Mouse (Mus musculus) gastrocnemius, adult 2 months (tissue): ENCODE measurements around the gene Gm4869. TPM values are rescaled to one million over a fixed set of nuclear protein-coding genes. Genes with fewer than 3 reads are reported as not detected.
"Not testable (repeated sequence)": the region's sequence is repeated elsewhere in the genome, so short reads cannot be mapped to it uniquely, and the experiment has no call there.

Source experiments
- DNase-seq: peaks from one replicate; pipeline ENCODE4 v3.0.0; 2022
- H3K27ac ChIP-seq: fragments of 200-600 bp; 2 replicates; pipeline ENCODE4 v1.8.1; 2022; ENCODE audit warnings: mild to moderate bottlenecking
- H3K4me3 ChIP-seq: fragments of 200-600 bp; 2 replicates; pipeline ENCODE4 v1.8.1; 2022; ENCODE audit warnings: mild to moderate bottlenecking, moderate library complexity
- CTCF ChIP-seq: fragments of 200-600 bp; IDR thresholded peaks from 2 replicates; pipeline ENCODE4 v1.8.1; 2022; ENCODE audit warnings: antibody characterized with exemption, mild to moderate bottlenecking, moderate library complexity
- intact Hi-C: fragments of 180-260 bp; cut with DNase I; formaldehyde crosslinking; loops from one replicate; pipeline ENCODE4 v1.15.1; 2025
- total RNA-seq, 2 experiments: library from RNA; stranded (reverse); gene quantifications; 2 replicates each; pipeline ENCODE4 v1.2.3; 2021

Gene Gm4869
- total RNA-seq, 2 experiments from 2014 or later = not detected

- H3K27ac ChIP-seq = no peak overlapping the region
- H3K4me3 ChIP-seq = peak overlapping the region; percentile 96
- intact Hi-C loops = loop anchor here (5.0 kb wide), 1 partner anchor 87 kb away; the partner anchor contains the start of gene Chst12
- no peak for TF ChIP-seq CTCF
- DNase-seq = no peak
These were observed 24.8 kb upstream of the Gm4869 start for GRCm38 (mm10) chr5:140420616-140421015.

DNA sequence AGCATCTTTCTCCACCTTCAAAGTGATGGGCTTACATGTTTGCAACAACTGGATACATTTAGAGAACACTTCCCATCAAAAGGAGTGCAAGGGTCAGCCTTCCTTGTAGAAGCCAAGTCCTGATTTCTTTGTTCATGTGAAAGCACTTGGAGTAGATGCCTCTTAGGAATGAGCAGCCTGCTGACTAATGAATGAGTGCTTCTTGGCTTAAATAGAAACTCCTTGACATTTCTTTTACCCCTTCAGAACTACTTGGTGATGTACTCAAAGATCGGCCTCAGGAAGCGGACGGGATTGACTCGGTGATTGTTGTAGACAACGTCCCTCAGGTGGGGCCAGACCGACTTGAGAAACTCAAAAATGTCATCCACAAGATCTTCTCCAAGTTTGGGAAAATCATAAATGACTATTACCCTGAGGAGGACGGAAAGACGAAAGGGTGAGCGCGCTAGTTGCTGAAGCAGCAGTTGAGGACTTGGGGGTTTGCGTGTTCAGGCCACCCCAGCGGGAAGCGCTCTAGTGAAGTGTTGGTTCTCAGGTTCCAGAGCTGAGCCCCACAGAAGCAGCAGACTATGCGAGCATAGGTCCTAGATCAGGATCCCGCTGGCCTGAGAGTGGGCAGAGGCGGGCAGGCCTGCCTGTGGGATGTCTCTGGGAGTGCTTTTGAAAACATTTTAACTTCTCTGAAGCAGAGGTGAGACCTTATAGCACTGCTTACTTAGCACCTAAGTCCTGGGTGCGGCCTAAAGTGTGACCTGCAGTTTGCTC lies 20.2 kb upstream of the Gm4869 start:
- intact Hi-C loops = no loop called here
- no peak for TF ChIP-seq CTCF
- H3K4me3 ChIP-seq = no peak overlapping the region

DNA sequence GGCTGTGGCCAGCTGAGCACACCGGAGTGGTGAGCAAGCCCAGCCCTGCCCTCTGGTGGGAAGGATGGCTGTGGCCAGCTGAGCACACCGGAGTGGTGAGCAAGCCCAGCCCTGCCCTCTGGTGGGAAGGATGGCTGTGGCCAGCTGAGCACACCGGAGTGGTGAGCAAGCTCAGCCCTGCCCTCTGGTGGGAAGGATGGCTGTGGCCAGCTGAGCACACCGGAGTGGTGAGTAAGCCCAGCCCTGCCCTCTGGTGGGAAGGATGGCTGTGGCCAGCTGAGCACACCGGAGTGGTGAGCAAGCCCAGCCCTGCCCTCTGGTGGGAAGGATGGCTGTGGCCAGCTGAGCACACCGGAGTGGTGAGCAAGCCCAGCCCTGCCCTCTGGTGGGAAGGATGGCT lies 6.3 kb upstream of the Gm4869 start:
- H3K27ac ChIP-seq, intact Hi-C loops, DNase-seq, H3K4me3 ChIP-seq: not testable (repeated sequence)
- TF ChIP-seq CTCF = peak; percentile 45

More for the DNA sequence above, 20.2 kb upstream of the Gm4869 start:
- no peak for DNase-seq
- no peak overlapping the region for H3K27ac ChIP-seq

GRCm38 (mm10) chr5:140441406-140441805 lies 4.0 kb upstream of the Gm4869 start:
- no peak for TF ChIP-seq CTCF
- Histone ChIP-seq H3K4me3 (no peak overlapping the region), H3K27ac (no peak overlapping the region)
- intact Hi-C loops = no loop called here
- DNase-seq = peak; percentile 44

GRCm38 (mm10) chr5:140444012-140444411 lies 1.4 kb upstream of the Gm4869 start:
- DNase-seq = no peak
- TF ChIP-seq CTCF = no peak
- intact Hi-C loops = no loop called here
- Histone ChIP-seq H3K27ac (peak overlapping the region; percentile 38; the same call in 1 of the 2 replicates), H3K4me3 (no peak overlapping the region)

DNA sequence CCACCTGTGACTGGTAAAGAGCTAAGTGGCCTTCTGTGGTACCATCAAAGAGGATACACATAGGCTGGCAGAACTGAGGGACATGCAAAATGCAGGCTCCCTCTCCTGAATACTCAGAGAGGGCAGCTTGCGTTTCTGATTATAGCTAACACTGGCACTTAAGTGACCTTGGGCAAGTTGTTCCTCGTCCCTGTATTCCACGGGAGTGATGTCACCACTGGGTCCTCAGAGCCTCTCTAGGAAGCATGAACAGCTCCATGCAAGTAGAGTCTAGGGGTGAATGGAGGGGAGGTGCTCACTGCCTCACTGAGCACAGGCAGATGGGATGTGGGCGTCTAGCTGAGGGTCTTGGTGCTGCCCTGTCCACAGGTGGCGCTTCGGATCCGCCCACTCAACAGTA lies 609 bp downstream of the Gm4869 start:
- intact Hi-C loops = no loop called here
- Histone ChIP-seq H3K4me3 (no peak overlapping the region), H3K27ac (no peak overlapping the region)
- DNase-seq = no peak
- TF ChIP-seq CTCF = no peak

GRCm38 (mm10) chr5:140454488-140454887 lies 9.0 kb downstream of the Gm4869 start:
- Histone ChIP-seq H3K4me3 (no peak overlapping the region), H3K27ac (no peak overlapping the region)
- TF ChIP-seq CTCF = no peak
- intact Hi-C loops = no loop called here
- DNase-seq = no peak

GRCm38 (mm10) chr5:140455466-140455865 lies 10.0 kb downstream of the Gm4869 start:
- no peak overlapping the region for H3K4me3 ChIP-seq
- no peak for DNase-seq
- no peak for TF ChIP-seq CTCF
- no peak overlapping the region for H3K27ac ChIP-seq
- intact Hi-C loops = no loop called here

DNA sequence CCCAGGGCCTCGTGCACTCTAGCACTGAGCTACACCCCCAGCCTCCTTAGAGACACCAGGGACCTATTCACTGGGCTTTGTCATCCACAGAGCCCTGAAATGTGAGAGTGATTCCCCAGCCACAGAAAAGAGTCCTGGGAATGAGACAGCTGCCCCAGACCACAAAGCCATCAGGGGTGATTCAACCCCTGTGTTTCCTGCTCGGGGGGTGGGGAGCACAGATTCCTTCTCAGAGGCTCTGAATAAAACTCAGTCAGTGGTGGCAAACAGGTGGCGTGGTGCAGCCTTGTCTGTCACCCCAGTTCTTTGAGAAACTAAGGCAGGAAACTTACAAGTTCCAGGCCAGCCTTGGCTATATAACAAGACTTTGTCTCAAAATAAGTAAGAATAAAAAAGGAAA lies 16.0 kb downstream of the Gm4869 start:
- Histone ChIP-seq H3K27ac (no peak overlapping the region), H3K4me3 (no peak overlapping the region)
- DNase-seq = no peak
- no peak for TF ChIP-seq CTCF
- intact Hi-C loops = no loop called here

DNA sequence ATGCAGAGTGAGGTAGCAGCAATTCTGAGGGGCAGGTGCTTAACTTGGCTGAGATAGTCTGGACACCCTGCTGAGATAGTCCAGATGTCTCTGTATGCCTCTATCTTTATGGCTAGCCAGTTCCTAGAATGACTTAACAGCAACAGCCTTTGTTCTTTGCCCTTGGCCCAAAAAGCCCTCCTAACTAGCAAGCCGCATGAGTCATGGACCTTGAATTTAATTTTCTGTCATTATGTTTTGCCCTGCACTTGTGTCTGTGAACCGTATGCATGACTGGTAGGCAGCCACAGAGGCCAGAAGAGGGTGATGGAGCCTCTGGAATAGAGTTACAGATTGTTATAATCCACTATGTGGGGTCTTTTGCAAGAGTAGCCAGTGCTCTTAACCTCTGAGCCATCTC lies 17.7 kb downstream of the Gm4869 start:
- H3K4me3 ChIP-seq, DNase-seq, intact Hi-C loops, H3K27ac ChIP-seq: not testable (repeated sequence)

DNA sequence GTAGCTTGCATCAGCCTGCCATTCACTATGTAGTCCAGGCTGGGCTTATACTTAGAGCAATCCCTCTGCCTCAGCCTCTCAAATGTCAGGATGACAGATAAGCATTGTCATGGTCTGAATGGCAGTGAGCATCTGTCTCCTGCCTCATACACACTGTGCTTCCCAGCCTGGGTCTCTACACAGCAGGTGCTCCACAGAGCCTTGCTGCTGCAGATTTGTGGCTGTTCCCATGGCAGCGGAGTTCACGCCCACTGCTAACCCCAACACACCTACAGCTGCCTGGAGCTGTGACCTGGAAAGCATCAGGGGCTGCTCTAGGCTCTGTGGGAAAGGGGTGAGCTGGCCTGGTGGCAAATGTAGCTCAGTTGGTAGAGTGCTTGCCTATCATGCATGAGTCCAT lies 19.5 kb downstream of the Gm4869 start:
- TF ChIP-seq CTCF = no peak

DNA sequence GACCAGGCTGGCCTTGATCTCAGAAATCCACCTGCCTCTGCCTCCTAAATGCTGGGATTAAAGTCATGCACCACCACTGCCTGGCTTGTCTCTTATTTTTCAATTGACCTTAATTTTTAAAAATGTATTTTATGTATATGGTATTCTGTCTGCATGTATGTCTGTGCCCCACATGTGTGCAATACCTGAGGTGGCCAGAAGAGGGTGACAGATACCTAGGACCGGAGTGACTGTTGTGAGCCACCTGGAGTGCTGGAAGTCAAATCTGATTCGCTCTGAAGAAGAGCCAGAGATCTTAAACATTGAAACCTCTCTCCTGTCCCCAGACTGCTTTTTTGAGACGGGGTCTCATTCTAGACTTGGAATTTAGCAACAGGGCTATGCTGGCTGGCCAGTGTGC lies 26.9 kb downstream of the Gm4869 start:
- peak; percentile 24; the same call in 1 of the 2 replicates for TF ChIP-seq CTCF
- no peak for DNase-seq
- Histone ChIP-seq H3K27ac (no peak overlapping the region), H3K4me3 (no peak overlapping the region)
- intact Hi-C loops = no loop called here

More for the DNA sequence above, 19.5 kb downstream of the Gm4869 start:
- intact Hi-C loops = no loop called here
- Histone ChIP-seq H3K27ac (no peak overlapping the region), H3K4me3 (no peak overlapping the region)
- no peak for DNase-seq

DNA sequence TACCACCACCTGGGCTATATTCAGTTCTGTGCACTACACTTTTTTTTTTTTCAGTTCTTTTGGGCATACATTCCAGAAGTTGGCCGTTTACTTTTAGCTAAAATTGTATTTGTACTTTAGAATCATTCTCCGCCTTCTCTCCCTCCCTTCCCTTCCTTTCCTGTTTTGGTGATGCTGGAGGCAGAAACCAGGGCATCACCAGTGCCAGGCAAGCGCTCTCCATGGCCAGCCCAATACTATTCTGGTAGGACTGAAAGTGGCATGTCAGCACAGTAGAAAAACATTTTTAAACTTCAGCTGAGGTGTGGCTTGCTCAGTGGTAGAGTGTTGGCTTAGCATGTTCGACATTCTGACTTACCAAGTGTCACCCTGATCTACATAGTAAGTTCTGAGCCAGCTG lies 36.0 kb downstream of the Gm4869 start:
- DNase-seq = no peak
- TF ChIP-seq CTCF = no peak
- H3K27ac ChIP-seq = 0 out of 2 replicates have a peak overlapping the region, but pooled peaks have one; percentile 5
- H3K4me3 ChIP-seq = no peak overlapping the region
- intact Hi-C loops = no loop called here

DNA sequence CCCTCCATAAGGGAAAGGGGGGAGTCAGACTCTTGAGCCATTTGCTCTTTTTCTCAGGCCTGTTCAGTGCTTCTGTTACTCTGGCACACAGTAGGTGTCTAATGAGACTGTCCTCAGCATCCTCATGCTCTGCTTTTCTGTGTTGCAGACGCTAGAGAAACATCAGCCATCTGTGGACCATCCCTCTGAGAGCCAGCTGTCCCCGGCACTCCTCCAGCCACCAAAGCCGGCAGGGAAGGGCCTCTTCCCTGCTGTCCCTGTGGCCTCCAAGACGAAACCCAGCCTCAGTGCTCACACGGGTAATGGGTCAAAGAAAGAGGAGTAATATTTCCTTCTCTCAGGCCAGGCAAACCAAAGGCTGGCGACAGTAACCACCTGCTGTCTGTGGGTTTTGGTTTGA lies 45.7 kb downstream of the Gm4869 start:
- Histone ChIP-seq H3K27ac (no peak overlapping the region), H3K4me3 (no peak overlapping the region)
- intact Hi-C loops = no loop called here
- DNase-seq = no peak
- TF ChIP-seq CTCF = no peak
